Mouse (Mus musculus) lung, embryonic 15.5 days (tissue): ENCODE results near the gene Ccz1. TPM values are rescaled to one million over a fixed set of nuclear protein-coding genes. Genes with fewer than 3 reads are reported as not detected.
A peak's percentile ranks its signal among the peaks of the same experiment; 100 is the strongest.

Experiments used
- ATAC-seq: fragments of 200-750 bp; cut with Nextera tagmentation; 2 replicates; pipeline ENCODE4 v1.8.0; 2017; ENCODE audit warnings: moderate number of reproducible peaks, borderline replicate concordance; ENCODE audit not compliant: low FRiP score, low TSS enrichment; ENCODE audit errors: extremely low read depth
- H3K27ac ChIP-seq: fragments of 300-500 bp; sonication (generic); 2 replicates; pipeline ENCODE4 v1.5.1; 2015; ENCODE audit warnings: moderate library complexity, mild to moderate bottlenecking, inconsistent platforms
- H3K27me3 ChIP-seq: fragments of 300-500 bp; sonication (generic); 2 replicates; pipeline ENCODE4 v1.6.1; 2015; ENCODE audit warnings: inconsistent platforms
- H3K36me3 ChIP-seq: fragments of 300-500 bp; sonication (generic); 2 replicates; pipeline ENCODE4 v1.6.1; 2015; ENCODE audit warnings: inconsistent platforms
- H3K4me1 ChIP-seq: fragments of 300-500 bp; sonication (generic); 2 replicates; pipeline ENCODE4 v1.6.1; 2015; ENCODE audit warnings: inconsistent platforms
- H3K4me2 ChIP-seq: fragments of 300-500 bp; sonication (generic); 2 replicates; pipeline ENCODE4 v1.6.1; 2015; ENCODE audit warnings: inconsistent platforms, mild to moderate bottlenecking, moderate library complexity
- H3K4me3 ChIP-seq: fragments of 300-500 bp; sonication (generic); 2 replicates; pipeline ENCODE4 v1.5.1; 2015; ENCODE audit warnings: mild to moderate bottlenecking, inconsistent platforms
- H3K9ac ChIP-seq: fragments of 300-500 bp; sonication (generic); 2 replicates; pipeline ENCODE4 v1.6.1; 2015; ENCODE audit warnings: inconsistent platforms
- H3K9me3 ChIP-seq: fragments of 300-500 bp; sonication (generic); 2 replicates; pipeline ENCODE4 v1.6.1; 2016; ENCODE audit warnings: inconsistent platforms
- WGBS: fragments of 180-500 bp; shearing (Covaris S2); methylation state at CpG from one replicate; pipeline ENCODE4 v1.1.7; 2015; 5-methylcytosine and 5-hydroxymethylcytosine counted together
- polyA plus RNA-seq: library from polyadenylated mRNA; unstranded; fragments of >200 nt; fragmentation: Nextera tagmentation; extraction: Ambion mirVana; gene quantifications from 2 replicates; pipeline ENCODE4 v1.2.1, GENCODE M21; 2015

Ccz1 gene
- polyA plus RNA-seq, 1 experiment from 2014 or later, result 78.4 TPM

DNA sequence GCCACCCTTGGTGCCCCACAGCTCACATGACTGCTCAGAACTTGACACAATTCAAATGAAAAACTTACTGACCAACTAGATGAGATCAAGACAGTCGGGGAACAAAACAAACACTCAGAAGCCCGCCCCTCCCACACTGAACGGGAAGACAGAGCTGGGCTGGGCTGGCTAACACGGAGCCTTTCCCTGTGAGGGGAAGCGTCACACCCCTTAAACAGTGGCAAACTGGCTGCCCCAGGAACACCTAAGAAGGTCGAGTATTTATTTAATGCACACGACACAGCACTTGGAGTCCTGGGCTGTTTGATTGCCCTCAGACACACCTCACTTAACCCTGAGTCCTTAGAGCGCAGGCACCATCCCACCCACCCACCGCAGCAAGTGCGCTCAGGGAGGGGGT is 22.0 kb downstream of the Ccz1 start:
- WGBS, result 53% methylated on average over 10 of the region's 10 CpGs
- H3K9me3 ChIP-seq, result no peaks in the 10 kb centered on the region
- H3K9ac ChIP-seq, result no peak overlapping the region
- no peak overlapping the region for H3K4me3 ChIP-seq
- peak overlapping the region; percentile 69 for H3K27ac ChIP-seq
- ATAC-seq, result peak; percentile 91
- peak overlapping the region; percentile 24; the same call in 1 of the 2 replicates for H3K4me2 ChIP-seq
- peaks cover 64% of the 10 kb centered on the region for H3K36me3 ChIP-seq
- H3K4me1 ChIP-seq, result peaks cover 24% of the 10 kb centered on the region
- H3K27me3 ChIP-seq, result no peaks in the 10 kb centered on the region

DNA sequence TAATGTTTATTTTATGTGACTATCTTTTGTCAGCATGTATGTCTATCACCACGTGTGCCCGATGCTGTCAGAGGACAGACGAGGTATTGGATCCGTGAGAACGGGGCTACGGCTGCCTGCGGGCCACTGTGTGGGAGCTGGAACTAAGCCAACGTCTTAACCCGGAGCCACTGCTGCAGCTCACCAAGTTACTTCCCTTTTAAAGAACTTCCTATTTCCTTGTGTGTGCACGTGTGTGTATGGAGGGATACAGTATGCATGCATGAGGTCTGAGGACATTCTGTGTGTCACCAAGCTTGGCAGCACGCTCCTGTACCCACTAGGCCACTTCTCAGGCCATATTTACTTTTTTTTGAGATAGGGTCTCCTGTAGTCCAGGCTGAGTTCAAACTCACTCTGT is 24.6 kb downstream of the Ccz1 start:
- WGBS, result 68% methylated on average over 11 of the region's 11 CpGs
- Histone ChIP-seq H3K9me3 (no peaks in the 10 kb centered on the region), H3K4me2 (no peak overlapping the region), H3K36me3 (peaks cover 65% of the 10 kb centered on the region), H3K9ac (no peak overlapping the region), H3K4me3 (no peak overlapping the region), H3K27me3 (no peaks in the 10 kb centered on the region), H3K27ac (no peak overlapping the region), H3K4me1 (peaks cover 24% of the 10 kb centered on the region)
- no peak for ATAC-seq

DNA sequence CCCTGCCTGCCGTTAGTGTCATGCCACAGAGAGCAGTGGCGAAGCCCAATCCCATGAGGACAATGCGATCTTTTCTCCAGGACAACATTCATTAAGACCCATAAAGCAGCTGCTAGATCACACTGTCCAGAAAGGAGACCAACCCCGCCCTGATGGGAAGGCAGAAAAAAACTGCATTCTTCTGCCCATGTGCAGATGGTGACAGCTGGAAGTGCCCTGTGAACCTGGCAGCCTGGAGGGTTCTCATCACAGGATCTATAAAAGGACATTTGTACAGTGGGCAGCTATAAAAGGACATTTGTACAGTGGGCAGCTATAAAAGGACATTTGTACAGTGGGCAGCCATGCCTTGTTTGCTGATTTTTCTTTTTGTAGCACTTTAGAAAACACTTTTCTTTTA is 25.6 kb downstream of the Ccz1 start:
- no peaks in the 10 kb centered on the region for H3K27me3 ChIP-seq
- peaks cover 73% of the 10 kb centered on the region for H3K36me3 ChIP-seq
- WGBS, result 91% methylated on average over 4 of the region's 4 CpGs
- no peak overlapping the region for H3K27ac ChIP-seq
- H3K4me3 ChIP-seq, result no peak overlapping the region
- H3K4me1 ChIP-seq, result peaks cover 17% of the 10 kb centered on the region; the same call in 1 of the 2 replicates
- no peaks in the 10 kb centered on the region for H3K9me3 ChIP-seq
- ATAC-seq, result no peak
- no peak overlapping the region for H3K4me2 ChIP-seq
- H3K9ac ChIP-seq, result no peak overlapping the region

GRCm38 (mm10) chr5:143987596-143987995 is 27.1 kb downstream of the Ccz1 start:
- no peak for ATAC-seq
- Histone ChIP-seq H3K36me3 (peaks cover 70% of the 10 kb centered on the region), H3K27ac (no peak overlapping the region), H3K4me3 (no peak overlapping the region), H3K9me3 (no peaks in the 10 kb centered on the region), H3K27me3 (no peaks in the 10 kb centered on the region), H3K9ac (no peak overlapping the region), H3K4me1 (0 out of 2 replicates have a peak, but pooled peaks cover 6% of the 10 kb centered on the region), H3K4me2 (no peak overlapping the region)
- 88% methylated on average over 3 of the region's 3 CpGs for WGBS

DNA sequence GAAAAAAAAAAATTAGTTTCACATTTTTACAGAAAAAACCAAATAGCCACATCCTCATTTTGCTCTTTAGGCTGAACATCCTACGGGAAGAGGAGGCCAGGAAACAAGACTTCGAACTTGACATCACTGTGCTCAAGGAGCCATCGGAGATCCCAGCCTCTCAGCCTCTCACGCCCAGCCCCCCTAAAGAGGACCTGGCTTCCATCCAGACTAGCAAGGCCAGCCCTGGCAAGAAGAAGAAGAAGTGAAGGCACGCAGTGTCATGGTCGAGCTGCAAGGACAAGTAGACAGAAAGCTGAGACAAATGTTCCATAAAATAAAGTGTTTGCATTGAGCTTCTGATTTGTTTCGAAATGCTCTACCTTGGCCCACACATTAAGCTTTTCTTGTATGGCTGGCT is 29.3 kb downstream of the Ccz1 start:
- H3K4me2 ChIP-seq, result no peak overlapping the region
- H3K4me3 ChIP-seq, result no peak overlapping the region
- 63% methylated on average over 7 of the region's 7 CpGs for WGBS
- no peaks in the 10 kb centered on the region for H3K27me3 ChIP-seq
- no peaks in the 10 kb centered on the region for H3K9me3 ChIP-seq
- no peaks in the 10 kb centered on the region for H3K4me1 ChIP-seq
- no peak overlapping the region for H3K9ac ChIP-seq
- H3K36me3 ChIP-seq, result peaks cover 49% of the 10 kb centered on the region
- H3K27ac ChIP-seq, result no peak overlapping the region
- ATAC-seq, result no peak

GRCm38 (mm10) chr5:143982361-143982760 is 32.3 kb downstream of the Ccz1 start:
- no peak for ATAC-seq
- WGBS, result 54% methylated on average over 2 of the region's 2 CpGs

DNA sequence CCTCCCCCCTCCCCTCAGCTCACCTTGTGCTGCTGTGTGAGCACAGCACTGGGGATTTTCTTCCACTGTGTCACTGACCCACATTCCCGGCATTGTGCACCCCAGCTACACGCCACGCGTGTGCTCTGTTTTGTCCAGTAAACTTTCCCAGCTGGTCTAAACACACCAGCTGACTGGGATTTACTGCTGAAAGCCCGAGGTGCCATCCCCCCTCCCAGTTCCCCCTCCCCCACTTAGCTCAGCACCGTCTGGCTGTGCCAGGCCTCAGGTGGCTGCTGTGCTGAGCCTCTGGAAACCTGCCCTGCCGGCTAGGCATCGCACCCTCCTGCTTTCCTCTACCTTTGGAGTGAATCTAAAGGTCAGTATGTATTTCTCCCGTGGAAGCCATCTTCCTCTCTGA is 33.8 kb downstream of the Ccz1 start:
- WGBS, result 35% methylated on average over 9 of the region's 9 CpGs
- Histone ChIP-seq H3K9ac (no peak overlapping the region), H3K27me3 (no peaks in the 10 kb centered on the region), H3K9me3 (no peaks in the 10 kb centered on the region), H3K4me3 (no peak overlapping the region), H3K4me2 (no peak overlapping the region), H3K4me1 (no peaks in the 10 kb centered on the region), H3K36me3 (peaks cover 8% of the 10 kb centered on the region), H3K27ac (no peak overlapping the region)
- no peak for ATAC-seq

More at GRCm38 (mm10) chr5:143982361-143982760, 32.3 kb downstream of the Ccz1 start:
- H3K27ac ChIP-seq, result no peak overlapping the region
- H3K9ac ChIP-seq, result no peak overlapping the region
- no peak overlapping the region for H3K4me2 ChIP-seq
- H3K4me1 ChIP-seq, result no peaks in the 10 kb centered on the region
- H3K9me3 ChIP-seq, result no peaks in the 10 kb centered on the region
- peaks cover 19% of the 10 kb centered on the region for H3K36me3 ChIP-seq
- H3K4me3 ChIP-seq, result no peak overlapping the region
- H3K27me3 ChIP-seq, result no peaks in the 10 kb centered on the region

DNA sequence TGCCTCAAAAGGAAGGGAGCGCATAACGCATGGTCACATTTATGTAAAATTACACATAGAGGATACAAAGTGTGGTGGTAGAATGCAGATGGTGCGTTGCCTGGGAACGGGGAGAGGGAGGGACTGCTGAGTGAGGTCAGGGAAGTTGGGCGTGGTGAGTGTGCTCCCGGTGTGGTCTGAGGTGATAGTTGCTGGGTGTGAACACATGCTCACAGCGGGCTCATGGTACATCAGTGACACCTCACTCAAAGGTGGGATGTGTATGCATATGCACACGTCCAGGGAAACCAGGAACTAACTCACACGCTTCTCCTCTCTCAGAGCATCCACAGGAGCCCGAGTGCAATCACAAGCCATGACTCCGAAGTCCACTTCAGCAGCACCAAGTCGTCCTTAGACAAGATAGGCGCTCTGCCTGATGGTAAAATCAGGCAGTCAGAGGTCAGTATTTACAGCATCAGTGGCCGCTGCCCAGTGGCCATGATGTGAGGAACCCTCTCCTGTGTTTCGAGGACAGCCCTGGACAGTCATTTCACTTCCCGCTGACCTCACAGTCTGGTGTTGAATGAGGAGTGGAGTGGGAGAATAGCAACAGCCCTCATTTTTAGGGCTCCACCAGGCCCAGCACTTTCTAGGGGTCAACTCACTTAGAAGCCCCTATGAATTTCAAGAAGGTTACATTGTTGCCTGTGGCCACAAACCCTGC is 37.8 kb downstream of the Ccz1 start:
- H3K27ac ChIP-seq, result no peak overlapping the region
- H3K4me2 ChIP-seq, result no peak overlapping the region
- no peaks in the 10 kb centered on the region for H3K36me3 ChIP-seq
- H3K27me3 ChIP-seq, result no peaks in the 10 kb centered on the region
- WGBS, result 54% methylated on average over 16 of the region's 16 CpGs
- no peaks in the 10 kb centered on the region for H3K9me3 ChIP-seq
- no peaks in the 10 kb centered on the region for H3K4me1 ChIP-seq
- H3K9ac ChIP-seq, result no peak overlapping the region
- no peak; the same call in 1 of the 2 replicates for ATAC-seq
- H3K4me3 ChIP-seq, result no peak overlapping the region

GRCm38 (mm10) chr5:143976232-143976631 is 38.4 kb downstream of the Ccz1 start:
- Histone ChIP-seq H3K9ac (no peak overlapping the region), H3K27ac (no peak overlapping the region), H3K4me1 (no peaks in the 10 kb centered on the region), H3K4me3 (no peak overlapping the region), H3K36me3 (no peaks in the 10 kb centered on the region), H3K9me3 (no peaks in the 10 kb centered on the region), H3K27me3 (no peaks in the 10 kb centered on the region), H3K4me2 (no peak overlapping the region)
- ATAC-seq, result no peak
- WGBS, result 78% methylated on average over 11 of the region's 11 CpGs

GRCm38 (mm10) chr5:143975631-143975933 is 39.1 kb downstream of the Ccz1 start:
- ATAC-seq, result peak; percentile 11; the same call in 1 of the 2 replicates
- H3K9me3 ChIP-seq, result no peaks in the 10 kb centered on the region
- no peak overlapping the region for H3K4me2 ChIP-seq

GRCm38 (mm10) chr5:143974931-143975630 is 39.6 kb downstream of the Ccz1 start:
- Histone ChIP-seq H3K4me1 (no peaks in the 10 kb centered on the region), H3K36me3 (no peaks in the 10 kb centered on the region), H3K27me3 (no peaks in the 10 kb centered on the region), H3K4me2 (no peak overlapping the region), H3K9ac (no peak overlapping the region), H3K27ac (no peak overlapping the region), H3K4me3 (no peak overlapping the region), H3K9me3 (no peaks in the 10 kb centered on the region)
- peak; percentile 84 for ATAC-seq
- WGBS, result 49% methylated on average over 4 of the region's 4 CpGs

More at GRCm38 (mm10) chr5:143975631-143975933, 39.1 kb downstream of the Ccz1 start:
- Histone ChIP-seq H3K36me3 (no peaks in the 10 kb centered on the region), H3K4me1 (no peaks in the 10 kb centered on the region), H3K9ac (no peak overlapping the region), H3K4me3 (no peak overlapping the region), H3K27ac (no peak overlapping the region), H3K27me3 (no peaks in the 10 kb centered on the region)
- 44% methylated on average over 2 of the region's 2 CpGs for WGBS

- no peaks in the 10 kb centered on the region for H3K4me1 ChIP-seq
- H3K9me3 ChIP-seq, result no peaks in the 10 kb centered on the region
- H3K27ac ChIP-seq, result no peak overlapping the region
- no peak for ATAC-seq
- H3K4me2 ChIP-seq, result no peak overlapping the region
- H3K4me3 ChIP-seq, result no peak overlapping the region
- H3K27me3 ChIP-seq, result no peaks in the 10 kb centered on the region
- no peaks in the 10 kb centered on the region for H3K36me3 ChIP-seq
- H3K9ac ChIP-seq, result no peak overlapping the region
- 23% methylated on average over 3 of the region's 3 CpGs for WGBS
These were observed 42.0 kb downstream of the Ccz1 start for GRCm38 (mm10) chr5:143972628-143973027.
